Comparison of ENCODE assay signal across 11 mouse cellular contexts in the genomic region with DNA sequence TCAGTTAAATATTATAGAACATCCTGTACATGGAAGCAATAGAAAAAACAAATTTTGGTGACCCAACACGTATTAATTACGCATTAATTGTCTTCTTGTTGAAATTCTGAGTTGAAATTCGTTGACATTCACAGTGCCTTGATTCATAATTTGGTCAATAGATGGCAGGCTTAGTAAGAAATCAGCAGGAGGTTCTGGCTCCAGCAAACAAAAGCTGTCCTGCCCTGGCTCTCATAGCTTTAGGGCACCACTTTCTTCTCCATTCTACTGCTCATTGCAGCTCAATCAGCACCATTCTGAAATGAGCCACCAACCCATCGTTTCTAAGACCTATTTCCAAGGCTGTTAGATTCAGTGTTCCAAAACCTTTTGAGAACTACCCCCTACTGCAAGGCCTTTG.
DNase-seq lines count a peak whose midpoint lies in the region; ATAC-seq and TF ChIP-seq lines count a peak whose summit lies in the region.
"Had no signal": no experiment of that assay in that cellular context is flagged by ENCODE, and none has a peak within 500 bp of the region (broad histone marks: within the 10 kb centered on the region; RNA-seq: fewer than 3 reads in every experiment).

No protein-coding gene starts in this region.

- no peaks in the 10 kb centered on the region for H3K27me3 ChIP-seq in heart, postnatal 0 days (ENCODE audit: control insufficient read depth, insufficient read depth, low read length)
- no peaks in the 10 kb centered on the region for H3K27me3 ChIP-seq in midbrain, embryonic 14.5 days (ENCODE audit: control insufficient read depth, insufficient read depth, low read length)
- H3K27me3 ChIP-seq in midbrain, embryonic 10.5 days (ENCODE audit: low read depth, poor library complexity, severe bottlenecking): no peaks in the 10 kb centered on the region
- no peaks in the 10 kb centered on the region for H3K27me3 ChIP-seq in splenic B cell, adult 2 months (ENCODE audit: control insufficient read depth, insufficient read depth, low read length, poor library complexity, severe bottlenecking)
- H3K27me3 ChIP-seq: embryonic facial prominence, embryonic 12.5 days; limb, embryonic 13.5 days had no signal

- H3K9me3 ChIP-seq in heart, postnatal 0 days (replicated peaks; ENCODE audit: control insufficient read depth, low read length): no peaks in the 10 kb centered on the region
- no peaks in the 10 kb centered on the region for H3K9me3 ChIP-seq in midbrain, embryonic 14.5 days (ENCODE audit: control insufficient read depth, low read length)
- H3K9me3 ChIP-seq in midbrain, embryonic 10.5 days (replicated peaks): no peaks in the 10 kb centered on the region
- H3K9me3 ChIP-seq: embryonic facial prominence, embryonic 12.5 days; limb, embryonic 13.5 days had no signal

- no peak overlapping the region for H3K4me2 ChIP-seq in heart, postnatal 0 days (ENCODE audit: low read depth, low read length)
- no peak overlapping the region for H3K4me2 ChIP-seq in midbrain, embryonic 14.5 days (ENCODE audit: low read length)
- H3K4me2 ChIP-seq: embryonic facial prominence, embryonic 12.5 days; limb, embryonic 13.5 days had no signal

- H3K4me1 ChIP-seq in heart, postnatal 0 days (ENCODE audit: control insufficient read depth, insufficient read depth): no peaks in the 10 kb centered on the region
- H3K4me1 ChIP-seq in midbrain, embryonic 14.5 days (ENCODE audit: control insufficient read depth, insufficient read depth, low read length): no peaks in the 10 kb centered on the region
- H3K4me1 ChIP-seq in midbrain, embryonic 10.5 days: no peaks in the 10 kb centered on the region
- H3K4me1 ChIP-seq: embryonic facial prominence, embryonic 12.5 days; limb, embryonic 13.5 days had no signal

- intact Hi-C loops in gastrocnemius, postnatal 36 days (cut with DNase I): no loop called here

- no peak for DNase-seq in heart, postnatal 0 days (ENCODE audit: low spot score)
- DNase-seq in heart, adult 11 months: no peak
- DNase-seq in midbrain, embryonic 14.5 days: peak; percentile 36
- no peak for DNase-seq in midbrain, embryonic 10.5 days (ENCODE audit: low spot score)
- DNase-seq in cerebellum, adult 8-10 months: peak; percentile 25
- peak; percentile 0 for DNase-seq in splenic B cell, adult 2 months (ENCODE audit: low read depth, low spot score)
- no peak for DNase-seq in gastrocnemius, postnatal 36 days
- no peak for DNase-seq in thymus, adult 18-20 months
- DNase-seq: gastrocnemius, postnatal 25 days had no signal

- H3K36me3 ChIP-seq in heart, postnatal 0 days (replicated peaks; ENCODE audit: control insufficient read depth, insufficient read depth, low read length): no peaks in the 10 kb centered on the region
- no peaks in the 10 kb centered on the region for H3K36me3 ChIP-seq in midbrain, embryonic 14.5 days (ENCODE audit: control insufficient read depth, insufficient read depth, low read length)
- no peaks in the 10 kb centered on the region for H3K36me3 ChIP-seq in midbrain, embryonic 10.5 days
- no peaks in the 10 kb centered on the region for H3K36me3 ChIP-seq in splenic B cell, adult 2 months (ENCODE audit: control insufficient read depth, insufficient read depth, low read length, poor library complexity, severe bottlenecking)
- H3K36me3 ChIP-seq: embryonic facial prominence, embryonic 12.5 days; limb, embryonic 13.5 days had no signal

- H3K9ac ChIP-seq in heart, postnatal 0 days (replicated peaks; ENCODE audit: low read depth, low read length): no peak overlapping the region
- H3K9ac ChIP-seq in midbrain, embryonic 14.5 days (replicated peaks; ENCODE audit: low read length): no peak overlapping the region
- H3K9ac ChIP-seq: embryonic facial prominence, embryonic 12.5 days; limb, embryonic 13.5 days had no signal

- WGBS in heart, postnatal 0 days: 60% methylated on average over 4 of the region's 4 CpGs
- 57% methylated on average over 4 of the region's 4 CpGs for WGBS in midbrain, embryonic 14.5 days
- WGBS in midbrain, embryonic 10.5 days: 70% methylated on average over 4 of the region's 4 CpGs

- no peak for TF ChIP-seq EP300 in heart, postnatal 0 days (IDR thresholded peaks at IDR 0.05; ENCODE audit: low read depth)

- no peak overlapping the region for H3K27ac ChIP-seq in heart, postnatal 0 days (ENCODE audit: low read depth)
- no peak overlapping the region for H3K27ac ChIP-seq in midbrain, embryonic 14.5 days (replicated peaks; ENCODE audit: low read depth, low read length)
- no peak overlapping the region for H3K27ac ChIP-seq in midbrain, embryonic 10.5 days (replicated peaks)
- H3K27ac ChIP-seq: embryonic facial prominence, embryonic 12.5 days; limb, embryonic 13.5 days had no signal

- TF ChIP-seq CTCF in heart, postnatal 0 days (IDR thresholded peaks at IDR 0.05; ENCODE audit: low read depth): peak; percentile 26; the same call in 1 of the 2 replicates

- H3K4me3 ChIP-seq in heart, postnatal 0 days (ENCODE audit: low read depth, low read length): no peak overlapping the region
- no peak overlapping the region for H3K4me3 ChIP-seq in midbrain, embryonic 14.5 days (replicated peaks; ENCODE audit: low read depth, low read length)
- no peak overlapping the region for H3K4me3 ChIP-seq in midbrain, embryonic 10.5 days
- H3K4me3 ChIP-seq: embryonic facial prominence, embryonic 12.5 days; limb, embryonic 13.5 days had no signal

- no peak for ATAC-seq in heart, postnatal 0 days (ENCODE audit: insufficient read depth, low read depth)
- no peak for ATAC-seq in midbrain, embryonic 14.5 days (ENCODE audit: low FRiP score, low TSS enrichment)

Comparison
In these comparisons a context has a peak if more than half of its experiments do, and no peak if none do; other contexts are left out.
1. DNase-seq: peak in midbrain, embryonic 14.5 days (single experiment), cerebellum, adult 8-10 months (single experiment) and splenic B cell, adult 2 months (single experiment); none in heart, postnatal 0 days (single experiment), heart, adult 11 months (single experiment), midbrain, embryonic 10.5 days (single experiment), gastrocnemius, postnatal 36 days (0 of 2) and thymus, adult 18-20 months (0 of 2).